21 mouse cellular contexts compared by ENCODE assay signal in genomic region chr2:115919141-115920071, GRCm38 (mm10).
DNase-seq lines count a peak whose midpoint lies in the region; ATAC-seq and TF ChIP-seq lines count a peak whose summit lies in the region.
"Had no signal": no experiment of that assay in that cellular context is flagged by ENCODE, and none has a peak within 500 bp of the region (broad histone marks: within the 10 kb centered on the region; RNA-seq: fewer than 3 reads in every experiment).

No protein-coding gene starts in this region.

- H3K9ac ChIP-seq in forebrain, embryonic 13.5 days, result no peak overlapping the region
- H3K9ac ChIP-seq in forebrain, postnatal 0 days, result no peak overlapping the region
- no peak overlapping the region for H3K9ac ChIP-seq in midbrain, embryonic 13.5 days (replicated peaks)
- no peak overlapping the region for H3K9ac ChIP-seq in midbrain, embryonic 11.5 days (ENCODE audit: low read length)
- H3K9ac ChIP-seq in midbrain, embryonic 16.5 days (ENCODE audit: low read depth, low read length), result no peak overlapping the region
- H3K9ac ChIP-seq: liver, embryonic 14.5 days; lung, embryonic 15.5 days had no signal

- peak overlapping the region; percentile 32 for H3K27ac ChIP-seq in forebrain, embryonic 13.5 days
- no peak overlapping the region for H3K27ac ChIP-seq in forebrain, postnatal 0 days (ENCODE audit: low read depth, low read length)
- 0 out of 2 replicates have a peak overlapping the region, but pooled peaks have one; percentile 48 for H3K27ac ChIP-seq in midbrain, embryonic 13.5 days
- no peak overlapping the region for H3K27ac ChIP-seq in midbrain, embryonic 11.5 days (ENCODE audit: low read depth, low read length)
- no peak overlapping the region for H3K27ac ChIP-seq in midbrain, embryonic 16.5 days (ENCODE audit: low read length)
- H3K27ac ChIP-seq: liver, embryonic 14.5 days; lung, embryonic 15.5 days had no signal

- no peak overlapping the region for H3K4me3 ChIP-seq in forebrain, embryonic 13.5 days
- H3K4me3 ChIP-seq in forebrain, postnatal 0 days (ENCODE audit: low read depth, low read length), result no peak overlapping the region
- H3K4me3 ChIP-seq in midbrain, embryonic 13.5 days (replicated peaks), result no peak overlapping the region
- no peak overlapping the region for H3K4me3 ChIP-seq in midbrain, embryonic 11.5 days (ENCODE audit: low read depth, low read length)
- no peak overlapping the region for H3K4me3 ChIP-seq in midbrain, embryonic 16.5 days (ENCODE audit: low read depth, low read length)
- H3K4me3 ChIP-seq: lung, embryonic 15.5 days had no signal

- peaks cover 36% of the 10 kb centered on the region for H3K36me3 ChIP-seq in forebrain, embryonic 13.5 days (ENCODE audit: poor library complexity, severe bottlenecking)
- H3K36me3 ChIP-seq in forebrain, postnatal 0 days (ENCODE audit: insufficient read depth), result peaks cover 5% of the 10 kb centered on the region; the same call in 1 of the 2 replicates
- no peaks in the 10 kb centered on the region; the same call in 1 of the 2 replicates for H3K36me3 ChIP-seq in midbrain, embryonic 13.5 days
- no peaks in the 10 kb centered on the region for H3K36me3 ChIP-seq in midbrain, embryonic 11.5 days (ENCODE audit: control insufficient read depth, insufficient read depth, low read length)
- no peaks in the 10 kb centered on the region; the same call in 1 of the 2 replicates for H3K36me3 ChIP-seq in midbrain, embryonic 16.5 days (ENCODE audit: control insufficient read depth, insufficient read depth, low read length)
- H3K36me3 ChIP-seq: lung, embryonic 15.5 days had no signal

- TF ChIP-seq CTCF in forebrain, postnatal 0 days (IDR thresholded peaks at IDR 0.05; ENCODE audit: low read depth), result no peak
- TF ChIP-seq CTCF in brain, embryonic 14.5 days (IDR thresholded peaks at IDR 0.05; ENCODE audit: borderline replicate concordance, extremely low read depth, insufficient read depth, insufficient read length), result no peak

- no peaks in the 10 kb centered on the region for H3K27me3 ChIP-seq in forebrain, embryonic 13.5 days
- no peaks in the 10 kb centered on the region for H3K27me3 ChIP-seq in forebrain, postnatal 0 days (ENCODE audit: insufficient read depth, low read length)
- H3K27me3 ChIP-seq in midbrain, embryonic 13.5 days, result 0 out of 2 replicates have a peak, but pooled peaks cover 3% of the 10 kb centered on the region
- no peaks in the 10 kb centered on the region for H3K27me3 ChIP-seq in midbrain, embryonic 11.5 days (ENCODE audit: control insufficient read depth, insufficient read depth, low read length)
- no peaks in the 10 kb centered on the region for H3K27me3 ChIP-seq in midbrain, embryonic 16.5 days (ENCODE audit: control insufficient read depth, insufficient read depth, low read depth, low read length)
- H3K27me3 ChIP-seq: CH12.LX; lung, embryonic 15.5 days had no signal

- H3K9me3 ChIP-seq in forebrain, embryonic 13.5 days (replicated peaks), result no peaks in the 10 kb centered on the region
- no peaks in the 10 kb centered on the region for H3K9me3 ChIP-seq in forebrain, postnatal 0 days (ENCODE audit: low read length)
- no peaks in the 10 kb centered on the region for H3K9me3 ChIP-seq in midbrain, embryonic 13.5 days
- H3K9me3 ChIP-seq in midbrain, embryonic 11.5 days (ENCODE audit: control insufficient read depth, low read length), result no peaks in the 10 kb centered on the region
- no peaks in the 10 kb centered on the region for H3K9me3 ChIP-seq in midbrain, embryonic 16.5 days (replicated peaks; ENCODE audit: control insufficient read depth, low read length, poor library complexity, severe bottlenecking)
- H3K9me3 ChIP-seq: lung, embryonic 15.5 days had no signal

- peaks cover 65% of the 10 kb centered on the region for H3K4me1 ChIP-seq in forebrain, embryonic 13.5 days
- H3K4me1 ChIP-seq in forebrain, postnatal 0 days (ENCODE audit: insufficient read depth), result no peaks in the 10 kb centered on the region
- H3K4me1 ChIP-seq in midbrain, embryonic 13.5 days (replicated peaks), result peaks cover 39% of the 10 kb centered on the region
- H3K4me1 ChIP-seq in midbrain, embryonic 11.5 days (ENCODE audit: control insufficient read depth, insufficient read depth, low read length), result peaks cover 6% of the 10 kb centered on the region; the same call in 1 of the 2 replicates
- peaks cover 11% of the 10 kb centered on the region for H3K4me1 ChIP-seq in midbrain, embryonic 16.5 days (ENCODE audit: control insufficient read depth, insufficient read depth, low read length)

- no peak for DNase-seq in forebrain, postnatal 0 days
- no peak for DNase-seq in midbrain, embryonic 11.5 days (ENCODE audit: low spot score, missing footprints)
- DNase-seq in brain, embryonic 14.5 days (ENCODE audit: low read depth), result peak; percentile 19
- no peak for DNase-seq in heart, adult 9 months (ENCODE audit: low spot score in 2 of 2)
- no peak for DNase-seq in kidney, adult 8-10 months
- DNase-seq: adrenal gland, postnatal 10 days; cerebellum, adult 11-12 months; cerebellum, postnatal 14 days; embryo, embryonic 11 days; gastrocnemius, postnatal 25 days; heart, postnatal 10 days; lung, postnatal 4 days; right cerebral cortex, postnatal 4 days had no signal

- no peak for ATAC-seq in forebrain, embryonic 13.5 days
- no peak for ATAC-seq in forebrain, postnatal 0 days
- no peak for ATAC-seq in midbrain, embryonic 13.5 days
- no peak for ATAC-seq in midbrain, embryonic 11.5 days (ENCODE audit: low FRiP score)
- 0 out of 2 replicates have a peak, but pooled peaks have one; percentile 4 for ATAC-seq in midbrain, embryonic 16.5 days
- ATAC-seq: inflammation-experienced regulatory T-cells, adult 6 months had no signal

- WGBS in forebrain, embryonic 13.5 days, result 77% methylated on average over 14 of the region's 14 CpGs
- 68% methylated on average over 14 of the region's 14 CpGs for WGBS in forebrain, postnatal 0 days
- 84% methylated on average over 14 of the region's 14 CpGs for WGBS in midbrain, embryonic 13.5 days
- 88% methylated on average over 14 of the region's 14 CpGs for WGBS in midbrain, embryonic 11.5 days
- 81% methylated on average over 14 of the region's 14 CpGs for WGBS in midbrain, embryonic 16.5 days

- H3K4me2 ChIP-seq in forebrain, embryonic 13.5 days, result no peak overlapping the region
- H3K4me2 ChIP-seq in forebrain, postnatal 0 days (ENCODE audit: low read depth), result no peak overlapping the region
- H3K4me2 ChIP-seq in midbrain, embryonic 13.5 days (replicated peaks), result no peak overlapping the region
- H3K4me2 ChIP-seq in midbrain, embryonic 11.5 days, result no peak overlapping the region
- no peak overlapping the region for H3K4me2 ChIP-seq in midbrain, embryonic 16.5 days (ENCODE audit: low read length)
- H3K4me2 ChIP-seq: heart, embryonic 11.5 days; lung, embryonic 15.5 days had no signal

- TF ChIP-seq POLR2A in brain, embryonic 14.5 days (IDR thresholded peaks at IDR 0.05; ENCODE audit: borderline replicate concordance, extremely low read depth, insufficient read depth, insufficient read length, poor library complexity, severe bottlenecking), result no peak

Comparison
In these comparisons a context has a peak if more than half of its experiments do, and no peak if none do; other contexts are left out.
1. H3K27ac ChIP-seq: peak in forebrain, embryonic 13.5 days (single experiment) and midbrain, embryonic 13.5 days (single experiment); none in forebrain, postnatal 0 days (single experiment), midbrain, embryonic 11.5 days (single experiment) and midbrain, embryonic 16.5 days (single experiment).